In genomic region chr11:50744971-50745370, GRCm38 (mm10) we compare ENCODE assay signal across 10 mouse cellular contexts.
DNase-seq lines count a peak whose midpoint lies in the region; ATAC-seq and TF ChIP-seq lines count a peak whose summit lies in the region.
"Had no signal": no experiment of that assay in that cellular context is flagged by ENCODE, and none has a peak within 500 bp of the region (broad histone marks: within the 10 kb centered on the region; RNA-seq: fewer than 3 reads in every experiment).

No protein-coding gene starts in this region.

- H3K4me2 ChIP-seq in heart, embryonic 11.5 days: no peak overlapping the region
- no peak overlapping the region for H3K4me2 ChIP-seq in embryonic facial prominence, embryonic 13.5 days
- H3K4me2 ChIP-seq: midbrain, embryonic 11.5 days; stomach, embryonic 15.5 days had no signal

- H3K4me3 ChIP-seq in heart, embryonic 11.5 days (ENCODE audit: low read depth, low read length): no peak overlapping the region
- H3K4me3 ChIP-seq in embryonic facial prominence, embryonic 13.5 days: no peak overlapping the region
- no peak overlapping the region for H3K4me3 ChIP-seq in layer of hippocampus, adult 2 months
- H3K4me3 ChIP-seq in thymus, adult 2 months (ENCODE audit: control insufficient read depth, insufficient read depth, low read length): no peak overlapping the region
- H3K4me3 ChIP-seq: stomach, embryonic 15.5 days had no signal

- 0 out of 2 replicates have a peak, but pooled peaks cover 3% of the 10 kb centered on the region for H3K4me1 ChIP-seq in heart, embryonic 11.5 days (ENCODE audit: control insufficient read depth, insufficient read depth, low read length)
- peaks cover 34% of the 10 kb centered on the region for H3K4me1 ChIP-seq in embryonic facial prominence, embryonic 13.5 days
- H3K4me1 ChIP-seq in thymus, adult 2 months (replicated peaks; ENCODE audit: control insufficient read depth, insufficient read depth, low read length): no peaks in the 10 kb centered on the region
- H3K4me1 ChIP-seq: stomach, embryonic 15.5 days had no signal

- no peak for ATAC-seq in heart, embryonic 11.5 days (replicated peaks; ENCODE audit: insufficient number of reproducible peaks, low FRiP score, low TSS enrichment)
- ATAC-seq in embryonic facial prominence, embryonic 13.5 days (ENCODE audit: insufficient number of reproducible peaks, insufficient read depth, low FRiP score, low TSS enrichment, low read depth): peak; percentile 73

- 73% methylated on average over 6 of the region's 6 CpGs for WGBS in heart, embryonic 11.5 days (ENCODE audit: insufficient replicate concordance)
- 21% methylated on average over 6 of the region's 6 CpGs for WGBS in embryonic facial prominence, embryonic 13.5 days
- 78% methylated on average over 6 of the region's 6 CpGs for WGBS in thymus, adult 2 months

- H3K27me3 ChIP-seq in heart, embryonic 11.5 days (ENCODE audit: control insufficient read depth, insufficient read depth, low read length): peaks cover 2% of the 10 kb centered on the region
- H3K27me3 ChIP-seq in embryonic facial prominence, embryonic 13.5 days: no peaks in the 10 kb centered on the region
- no peaks in the 10 kb centered on the region for H3K27me3 ChIP-seq in thymus, adult 2 months (ENCODE audit: control insufficient read depth, insufficient read depth, low read length)
- H3K27me3 ChIP-seq: stomach, embryonic 15.5 days had no signal

- no peak overlapping the region for H3K27ac ChIP-seq in heart, embryonic 11.5 days (ENCODE audit: low read depth, low read length)
- H3K27ac ChIP-seq in embryonic facial prominence, embryonic 13.5 days: peak overlapping the region; percentile 86
- H3K27ac ChIP-seq in layer of hippocampus, adult 2 months: no peak overlapping the region
- H3K27ac ChIP-seq in thymus, adult 2 months (ENCODE audit: control insufficient read depth, insufficient read depth, low read length): no peak overlapping the region
- H3K27ac ChIP-seq: stomach, embryonic 15.5 days had no signal

- TF ChIP-seq CTCF in layer of hippocampus, adult 2 months (conservative IDR thresholded peaks at IDR 0.05): no peak
- TF ChIP-seq CTCF in thymus, adult 2 months (IDR thresholded peaks at IDR 0.05; ENCODE audit: borderline replicate concordance, control insufficient read depth, extremely low read depth, insufficient read depth, low read length, poor library complexity): no peak

- H3K36me3 ChIP-seq in heart, embryonic 11.5 days (ENCODE audit: control insufficient read depth, insufficient read depth, low read length): no peaks in the 10 kb centered on the region
- no peaks in the 10 kb centered on the region for H3K36me3 ChIP-seq in embryonic facial prominence, embryonic 13.5 days
- no peaks in the 10 kb centered on the region for H3K36me3 ChIP-seq in thymus, adult 2 months (ENCODE audit: control insufficient read depth, insufficient read depth, low read length)
- H3K36me3 ChIP-seq: stomach, embryonic 15.5 days had no signal

- peak; percentile 81 to 83 for DNase-seq in heart, adult 18-20 months
- peak; percentile 40 to 44 for DNase-seq in layer of hippocampus, adult 2 months (ENCODE audit: low spot score in 2 of 2)
- peak; percentile 81 for DNase-seq in lung, postnatal 10 days
- DNase-seq in thymus, adult 2 months: no peak
- DNase-seq in kidney, postnatal 10 days: no peak
- no peak for DNase-seq in retina, postnatal 1 day

- no peaks in the 10 kb centered on the region for H3K9me3 ChIP-seq in heart, embryonic 11.5 days (replicated peaks; ENCODE audit: control insufficient read depth, low read length)
- no peaks in the 10 kb centered on the region for H3K9me3 ChIP-seq in embryonic facial prominence, embryonic 13.5 days
- H3K9me3 ChIP-seq: stomach, embryonic 15.5 days had no signal

- no peak overlapping the region for H3K9ac ChIP-seq in heart, embryonic 11.5 days (ENCODE audit: low read depth, low read length)
- H3K9ac ChIP-seq in embryonic facial prominence, embryonic 13.5 days: no peak overlapping the region
- H3K9ac ChIP-seq: stomach, embryonic 15.5 days had no signal

- TF ChIP-seq POLR2A in thymus, adult 2 months (IDR thresholded peaks at IDR 0.05; ENCODE audit: control insufficient read depth, extremely low read depth, insufficient read depth, low read length, poor library complexity): no peak

Comparison
In these comparisons a context has a peak if more than half of its experiments do, and no peak if none do; other contexts are left out.
1. DNase-seq: peak in heart, adult 18-20 months (2 of 2), layer of hippocampus, adult 2 months (2 of 2) and lung, postnatal 10 days (single experiment); none in thymus, adult 2 months (single experiment), kidney, postnatal 10 days (single experiment) and retina, postnatal 1 day (single experiment).